Mouse (Mus musculus): Measurements from ENCODE around the gene Gorasp2.

Gorasp2 gene

DNA sequence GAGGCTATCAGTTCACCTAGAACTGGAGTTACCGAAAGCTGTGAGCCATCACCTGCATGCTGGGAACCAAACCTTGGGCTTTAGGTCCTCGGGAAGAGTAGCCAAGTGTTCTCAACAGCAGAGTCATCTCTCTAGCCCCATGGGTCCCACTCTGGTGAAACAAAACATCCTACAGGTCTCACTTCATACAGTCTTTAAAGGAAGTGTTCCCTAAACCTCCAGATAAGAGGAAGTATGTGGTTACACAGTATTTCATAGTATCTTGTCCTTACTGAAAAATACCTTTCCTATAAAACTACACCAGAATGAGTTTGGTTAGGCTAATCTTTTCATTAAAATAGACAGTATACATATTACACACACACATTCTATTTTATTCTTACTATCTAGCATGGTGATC lies 81.2 kb downstream of the Gorasp2 start:
- DNase-seq (ENCODE audit: low read depth, low spot score) = no peak

- no peak for DNase-seq (ENCODE audit: low read depth, low spot score)
These were observed 90.3 kb downstream of the Gorasp2 start for GRCm38 (mm10) chr2:70751655-70752054.

- no peak for DNase-seq (ENCODE audit: low read depth, low spot score)
These were observed 90.8 kb downstream of the Gorasp2 start for GRCm38 (mm10) chr2:70752149-70752548.
